Mouse (Mus musculus) MEL (cell line): ENCODE data around the gene Ncbp2. TPM values are rescaled to one million over a fixed set of nuclear protein-coding genes. Genes with fewer than 3 reads are reported as not detected.

Source experiments
- DNase-seq: peaks from one replicate; pipeline ENCODE4 v3.0.0; 2011; ENCODE audit warnings: low read depth, low spot score
- H3K27ac ChIP-seq: 2 replicates; pipeline ENCODE4 v1.5.1; 2012; ENCODE audit warnings: low read depth, mild to moderate bottlenecking, control low read depth, low read length, moderate library complexity; ENCODE audit not compliant: control insufficient read depth
- H3K27me3 ChIP-seq, 2 experiments: fragments of 150-350 bp in 1 of 2; sonication (generic) in 1 of 2; 2 replicates each; pipeline ENCODE4 v1.6.1; 2012; ENCODE audit warnings: low read length in 2 of 2, mild to moderate bottlenecking in 2 of 2, improper control_type of control experiment in 1 of 2, moderate library complexity in 1 of 2; ENCODE audit not compliant: insufficient read depth in 2 of 2, control insufficient read depth in 1 of 2
- H3K36me3 ChIP-seq, 2 experiments: 2 replicates each; pipeline ENCODE4 v1.6.1; 2012 to 2014; ENCODE audit warnings: low read length in 2 of 2, improper control_type of control experiment in 1 of 2, inconsistent platforms in 1 of 2, mild to moderate bottlenecking in 1 of 2; ENCODE audit not compliant: insufficient read depth in 2 of 2, control insufficient read depth in 1 of 2
- H3K4me1 ChIP-seq, 2 experiments: fragments of 150-350 bp in 1 of 2; sonication (generic) in 1 of 2; 2 replicates each; pipeline ENCODE4 v1.6.1; 2012; ENCODE audit warnings: low read length in 2 of 2, improper control_type of control experiment in 1 of 2, mild to moderate bottlenecking in 1 of 2; ENCODE audit not compliant: insufficient read depth in 2 of 2, control insufficient read depth in 1 of 2
- H3K4me3 ChIP-seq, 2 experiments: fragments of 150-350 bp in 1 of 2; sonication (generic) in 1 of 2; 2 replicates each; pipeline ENCODE4 v1.5.1; 2012; ENCODE audit warnings: low read depth in 2 of 2, low read length in 2 of 2, mild to moderate bottlenecking in 2 of 2, moderate library complexity in 2 of 2, control low read depth in 1 of 2, improper control_type of control experiment in 1 of 2; ENCODE audit not compliant: control insufficient read depth in 1 of 2, insufficient read depth in 1 of 2
- H3K79me2 ChIP-seq: 2 replicates; pipeline ENCODE4 v1.6.1; 2012; ENCODE audit warnings: mild to moderate bottlenecking, low read length, moderate library complexity; ENCODE audit not compliant: control insufficient read depth, poor library complexity, insufficient read depth
- H3K9ac ChIP-seq: 2 replicates; pipeline ENCODE4 v1.6.1; 2012; ENCODE audit warnings: low read depth, mild to moderate bottlenecking, control low read depth, low read length, moderate library complexity; ENCODE audit not compliant: control insufficient read depth, poor library complexity, severe bottlenecking
- H3K9me3 ChIP-seq: fragments of 150-350 bp; sonication (generic); replicated peaks from 2 replicates; pipeline ENCODE4 v1.6.1; 2012; ENCODE audit warnings: mild to moderate bottlenecking, low read length, improper control_type of control experiment, moderate library complexity; ENCODE audit not compliant: insufficient read depth
- BHLHE40 ChIP-seq: IDR thresholded peaks from 2 replicates; pipeline ENCODE4 v1.6.1; 2012; ENCODE audit warnings: low read depth, mild to moderate bottlenecking, inconsistent platforms, low read length, improper control_type of control experiment, borderline replicate concordance
- CHD1 ChIP-seq: IDR thresholded peaks from 2 replicates; pipeline ENCODE4 v1.6.1; 2012; ENCODE audit warnings: low read depth, mild to moderate bottlenecking, inconsistent platforms, low read length, improper control_type of control experiment
- CHD2 ChIP-seq: IDR thresholded peaks from 2 replicates; pipeline ENCODE4 v1.6.1; 2011; ENCODE audit warnings: low read length, improper control_type of control experiment
- CTCF ChIP-seq, 3 experiments: IDR thresholded peaks in 2 of 3; conservative IDR thresholded peaks in 1 of 3; 2 replicates each; pipeline ENCODE4 v1.5.1; 2011 to 2012; ENCODE audit warnings: low read length in 3 of 3, low read depth in 2 of 3, mild to moderate bottlenecking in 2 of 3, improper control_type of control experiment in 1 of 3, inconsistent platforms in 1 of 3, mixed read lengths in 1 of 3, moderate library complexity in 1 of 3; ENCODE audit not compliant: control insufficient read depth in 1 of 3, insufficient read depth in 1 of 3, poor library complexity in 1 of 3, severe bottlenecking in 1 of 3
- E2F4 ChIP-seq: IDR thresholded peaks from 2 replicates; pipeline ENCODE4 v1.6.1; 2011; ENCODE audit warnings: low read depth, low read length, improper control_type of control experiment, borderline replicate concordance
- GABPA ChIP-seq: IDR thresholded peaks from 2 replicates; pipeline ENCODE4 v1.6.1; 2012; ENCODE audit warnings: low read depth, mild to moderate bottlenecking, inconsistent platforms, low read length, improper control_type of control experiment, moderate library complexity
- HCFC1 ChIP-seq: IDR thresholded peaks from 2 replicates; pipeline ENCODE4 v1.6.1; 2012; ENCODE audit warnings: low read depth, mild to moderate bottlenecking, inconsistent platforms, low read length, improper control_type of control experiment, moderate library complexity
- JUND ChIP-seq: IDR thresholded peaks from 2 replicates; pipeline ENCODE4 v1.6.1; 2011; ENCODE audit warnings: low read depth, mild to moderate bottlenecking, improper control_type of control experiment, low read length
- KAT2A ChIP-seq: conservative IDR thresholded peaks from 2 replicates; pipeline ENCODE4 v1.6.1; 2012; ENCODE audit warnings: low read depth, low read length, improper control_type of control experiment, inconsistent platforms
- MAZ ChIP-seq: IDR thresholded peaks from 2 replicates; pipeline ENCODE4 v1.6.1; 2012; ENCODE audit warnings: low read depth, mild to moderate bottlenecking, inconsistent platforms, low read length, improper control_type of control experiment
- MEF2A ChIP-seq: IDR thresholded peaks from 2 replicates; pipeline ENCODE4 v1.6.1; 2014; ENCODE audit warnings: low read depth, mild to moderate bottlenecking, inconsistent platforms, low read length, improper control_type of control experiment; ENCODE audit not compliant: poor library complexity, insufficient replicate concordance, severe bottlenecking; ENCODE audit errors: extremely low read depth
- MXI1 ChIP-seq: IDR thresholded peaks from 2 replicates; pipeline ENCODE4 v1.6.1; 2011; ENCODE audit warnings: mild to moderate bottlenecking, low read depth, low read length, improper control_type of control experiment
- MYB ChIP-seq: IDR thresholded peaks from 2 replicates; pipeline ENCODE4 v1.6.1; 2011; ENCODE audit warnings: mild to moderate bottlenecking, low read depth, low read length, improper control_type of control experiment
- NRF1 ChIP-seq: IDR thresholded peaks from 2 replicates; pipeline ENCODE4 v1.6.1; 2014; ENCODE audit warnings: low read depth, mild to moderate bottlenecking, inconsistent platforms, low read length, improper control_type of control experiment, moderate library complexity; ENCODE audit not compliant: poor library complexity, insufficient read depth, severe bottlenecking
- POLR2AphosphoS2 ChIP-seq: IDR thresholded peaks from 2 replicates; pipeline ENCODE4 v1.6.1; 2011; ENCODE audit warnings: low read length, improper control_type of control experiment
- RCOR1 ChIP-seq: IDR thresholded peaks from 2 replicates; pipeline ENCODE4 v1.6.1; 2012; ENCODE audit warnings: low read depth, mild to moderate bottlenecking, inconsistent platforms, low read length, improper control_type of control experiment
- SMC3 ChIP-seq: IDR thresholded peaks from 2 replicates; pipeline ENCODE4 v1.6.1; 2011; ENCODE audit warnings: low read depth, low read length, improper control_type of control experiment
- TAL1 ChIP-seq: IDR thresholded peaks from 2 replicates; pipeline ENCODE4 v1.6.1; 2012; ENCODE audit warnings: mild to moderate bottlenecking, inconsistent platforms, low read length, moderate library complexity, mixed read lengths
- TBP ChIP-seq: IDR thresholded peaks from 2 replicates; pipeline ENCODE4 v1.8.0; 2011; ENCODE audit warnings: low read depth, low read length, improper control_type of control experiment
- TCF12 ChIP-seq: IDR thresholded peaks from 2 replicates; pipeline ENCODE4 v1.6.1; 2014; ENCODE audit warnings: low read depth, mild to moderate bottlenecking, inconsistent platforms, low read length, improper control_type of control experiment, moderate library complexity
- ZC3H11A ChIP-seq: IDR thresholded peaks from 2 replicates; pipeline ENCODE4 v1.6.1; 2012; ENCODE audit warnings: low read depth, mild to moderate bottlenecking, inconsistent platforms, low read length, improper control_type of control experiment
- ZKSCAN1 ChIP-seq: IDR thresholded peaks from 2 replicates; pipeline ENCODE4 v1.6.1; 2012; ENCODE audit warnings: low read depth, mild to moderate bottlenecking, inconsistent platforms, low read length, improper control_type of control experiment, moderate library complexity
- polyA plus RNA-seq, 2 experiments: library from polyadenylated mRNA; stranded (reverse) in 1 of 2; unstranded in 1 of 2; fragments of >175 nt in 1 of 2; fragments of >200 nt in 1 of 2; gene quantifications; 2 replicates each; pipeline versions ENCODE4 v1.2.1 to v1.2.4; 2012; ENCODE audit warnings: low replicate concordance in 2 of 2, low read depth in 1 of 2; ENCODE audit not compliant: insufficient read length in 2 of 2, insufficient read depth in 1 of 2, missing spikeins in 1 of 2
- total RNA-seq: library from RNA; depleted of rRNA; stranded (reverse); fragments of 300-350 nt; gene quantifications from 2 replicates; pipeline ENCODE4 v1.2.3, GENCODE M21; 2012

Ncbp2 gene
- total and polyA plus RNA-seq, 3 experiments: 100 to 222 TPM; not detected in 1

DNA sequence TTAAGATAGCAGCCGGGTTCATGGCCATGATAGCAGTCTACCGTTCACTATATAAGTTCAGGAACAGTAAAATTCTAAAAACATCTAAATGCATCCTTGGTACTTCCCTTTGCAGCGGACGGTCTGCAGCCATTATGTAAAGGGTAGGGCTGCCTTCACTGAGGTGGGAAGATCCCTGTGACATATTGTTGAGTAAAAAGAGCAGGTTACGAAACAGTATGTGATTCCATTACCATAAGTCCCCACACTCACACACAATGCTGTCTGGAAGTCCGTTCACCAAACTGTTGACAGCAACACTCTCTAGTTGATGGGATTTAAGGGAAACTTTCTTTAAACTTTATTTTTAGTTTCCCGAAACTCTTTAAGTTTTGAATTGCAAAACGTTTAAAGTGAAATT, 45.1 kb upstream of the Ncbp2 start:
- Histone ChIP-seq H3K4me1 (peaks cover 0 to 5% of the 10 kb centered on the region in 2 experiments; a peak in 2 of 4 replicates), H3K9ac (no peak overlapping the region), H3K4me3 (no peak overlapping the region), H3K27ac (no peak overlapping the region), H3K9me3 (no peaks in the 10 kb centered on the region), H3K36me3 (no peaks in the 10 kb centered on the region), H3K27me3 (no peaks in the 10 kb centered on the region), H3K79me2 (no peaks in the 10 kb centered on the region)
- DNase-seq: no peak
- TF ChIP-seq MXI1: no peak
- TF ChIP-seq ZKSCAN1: no peak
- TF ChIP-seq MAZ: no peak
- TF ChIP-seq RCOR1: no peak
- no peak for TF ChIP-seq GABPA
- TF ChIP-seq CHD2: no peak
- TF ChIP-seq CHD1: no peak
- no peak for TF ChIP-seq JUND
- no peak for TF ChIP-seq MEF2A
- no peak for TF ChIP-seq CTCF (IDR thresholded peaks at IDR 0.05 in 2 of 3, conservative IDR thresholded peaks at IDR 0.05 in 1 of 3; ENCODE audit: control insufficient read depth in 1 of 3, insufficient read depth in 1 of 3, low read depth in 2 of 3, low read length in 3 of 3, poor library complexity in 1 of 3, severe bottlenecking in 1 of 3)
- TF ChIP-seq E2F4: no peak
- no peak for TF ChIP-seq BHLHE40
- no peak for TF ChIP-seq HCFC1

DNA sequence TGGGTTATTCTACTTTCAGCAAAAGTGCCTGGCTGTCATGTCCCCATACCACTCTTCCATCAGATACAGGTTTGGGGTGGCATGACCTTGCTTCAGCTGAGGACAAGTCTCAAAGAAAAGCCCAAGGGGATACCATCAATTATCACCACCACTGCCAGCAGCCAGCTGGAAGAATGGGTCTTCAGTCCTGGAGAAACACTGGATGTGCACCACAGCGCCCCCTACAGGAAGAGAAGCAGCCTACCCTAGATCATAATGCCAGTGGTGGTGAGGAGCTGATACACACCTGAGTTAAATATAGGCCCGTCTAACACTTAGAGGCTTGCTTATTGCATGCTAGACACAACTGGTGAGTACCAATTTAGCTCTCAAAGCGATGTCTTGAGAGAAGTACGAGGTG, 43.0 kb upstream of the Ncbp2 start:
- H3K9ac ChIP-seq: no peak overlapping the region

More for the DNA sequence above, 43.0 kb upstream of the Ncbp2 start:
- Histone ChIP-seq H3K36me3 (no peaks in the 10 kb centered on the region), H3K27me3 (no peaks in the 10 kb centered on the region), H3K27ac (no peak overlapping the region), H3K4me1 (peaks cover 0 to 5% of the 10 kb centered on the region in 2 experiments; a peak in 3 of 4 replicates), H3K9me3 (no peaks in the 10 kb centered on the region), H3K4me3 (no peak overlapping the region), H3K79me2 (no peaks in the 10 kb centered on the region)
- DNase-seq: peak; percentile 46
- TF ChIP-seq MAZ (no peak), CTCF (IDR thresholded peaks at IDR 0.05 in 2 of 3, conservative IDR thresholded peaks at IDR 0.05 in 1 of 3; ENCODE audit: control insufficient read depth in 1 of 3, insufficient read depth in 1 of 3, low read depth in 2 of 3, low read length in 3 of 3, poor library complexity in 1 of 3, severe bottlenecking in 1 of 3) (peak; percentile 64 to 88 (median 68)), TBP (no peak), NRF1 (no peak), GABPA (no peak), ZC3H11A (no peak), MYB (no peak), TCF12 (no peak), RCOR1 (no peak), POLR2AphosphoS2 (no peak), CHD1 (no peak), KAT2A (no peak), SMC3 (0 out of 2 replicates have a peak, but pooled peaks have one; percentile 12), TAL1 (no peak)
